Mouse (Mus musculus) bone marrow macrophage, adult 2 months (primary cell): ENCODE measurements around the gene Pold4.

Experiments used
- CTCF ChIP-seq: IDR thresholded peaks from 2 replicates; pipeline ENCODE4 v1.5.1; 2012; ENCODE audit warnings: low read depth, mild to moderate bottlenecking, low read length, moderate library complexity
- POLR2A ChIP-seq: IDR thresholded peaks from 2 replicates; pipeline ENCODE4 v1.6.1; 2012; ENCODE audit warnings: mild to moderate bottlenecking, low read depth, low read length, borderline replicate concordance

DNA sequence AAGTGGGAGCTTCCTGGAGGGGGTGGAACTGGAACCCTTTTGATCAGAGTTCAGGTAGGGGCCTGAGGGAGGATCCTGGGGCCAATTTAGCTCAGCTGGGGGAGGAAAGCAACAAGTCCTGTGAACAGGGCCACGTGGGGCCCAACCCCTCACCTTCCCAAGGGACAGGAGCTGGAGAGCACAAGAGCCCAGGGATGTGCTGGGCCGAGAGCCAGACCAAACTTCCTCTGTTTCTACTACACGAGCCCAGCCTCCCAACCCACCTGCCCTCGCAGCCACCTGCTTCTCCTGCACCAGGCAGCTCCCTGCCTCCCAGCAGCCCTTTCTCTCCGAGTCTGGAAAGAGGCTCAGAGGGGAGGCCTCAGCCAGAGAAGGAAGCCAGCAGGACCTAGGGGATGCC lies 35.2 kb upstream of the Pold4 start:
- TF ChIP-seq POLR2A (no peak), CTCF (no peak)
